Mouse (Mus musculus): ENCODE measurements around the gene Gm13278. TPM values are rescaled to one million over a fixed set of nuclear protein-coding genes. Genes with fewer than 3 reads are reported as not detected.
"Not testable (repeated sequence)": the region's sequence is repeated elsewhere in the genome, so short reads cannot be mapped to it uniquely, and the experiment has no call there.

Gene Gm13278
- total RNA-seq, 2 experiments from 2014 or later: not detected

GRCm38 (mm10) chr4:88788402-88788801 is 2.9 kb upstream of the Gm13278 start, which contains the start of gene Gm13277:
TSS of gene Gm13277 (plus strand) at chr4:88788632.
- DNase-seq (ENCODE audit: low spot score in 2 of 2): peak; percentile 14 to 16

GRCm38 (mm10) chr4:88793936-88794675 is 2.8 kb downstream of the Gm13278 start, which contains the start of gene Gm13275:
TSS of gene Gm13275 (plus strand) at chr4:88794487.
- DNase-seq (ENCODE audit: low spot score in 2 of 2): peak; percentile 34 to 37

DNA sequence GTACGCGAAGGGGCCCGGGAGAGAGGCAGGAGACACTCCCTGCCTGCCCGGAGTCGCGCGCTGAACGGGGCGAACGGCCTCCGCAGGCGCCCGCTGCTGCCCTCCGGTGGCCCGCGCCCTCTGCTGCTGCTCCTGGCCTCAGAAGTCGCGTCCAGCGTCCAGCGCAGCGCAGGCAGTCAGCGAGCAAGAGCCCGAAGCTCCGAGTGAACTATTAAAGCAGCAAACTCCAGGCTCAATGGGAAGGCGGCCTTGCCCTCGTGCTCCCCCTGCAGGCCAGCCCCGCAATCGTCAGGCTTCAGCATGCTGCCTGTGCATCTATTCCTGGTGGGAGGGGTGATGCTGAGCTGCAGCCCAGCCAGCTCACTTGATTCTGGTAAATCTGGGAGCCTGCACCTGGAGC is 5.7 kb downstream of the Gm13278 start, which contains the start of gene Gm13279:
Gm13279 (plus strand) TSS at position 301 of the 400 bp plus-strand sequence.
- not testable (repeated sequence) for DNase-seq (ENCODE audit: low spot score in 2 of 2)

DNA sequence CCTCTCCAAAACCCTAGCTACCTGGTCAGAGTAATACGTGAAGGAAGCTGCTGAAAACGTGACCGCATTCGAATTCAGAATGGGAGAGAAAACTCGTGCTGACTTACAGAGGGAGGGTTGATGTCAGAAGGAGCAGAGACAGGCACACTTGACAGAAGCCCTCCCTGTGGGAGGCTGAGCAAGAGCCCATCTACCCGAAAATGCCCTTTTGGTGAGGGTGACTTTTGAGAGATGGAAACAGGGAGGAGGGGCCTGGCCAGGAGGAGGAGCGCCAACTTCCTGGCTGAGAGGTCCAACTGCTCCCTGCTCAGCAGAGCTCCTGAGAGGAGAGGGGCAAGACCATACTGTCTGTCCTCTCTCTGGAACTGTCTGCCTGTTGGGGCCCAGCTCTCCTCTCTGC is 8.0 kb downstream of the Gm13278 start, which contains the start of gene Gm13285:
Gm13285 (plus strand) TSS at position 301 of the 400 bp plus-strand sequence.
- DNase-seq (ENCODE audit: low spot score in 2 of 2): not testable (repeated sequence)

DNA sequence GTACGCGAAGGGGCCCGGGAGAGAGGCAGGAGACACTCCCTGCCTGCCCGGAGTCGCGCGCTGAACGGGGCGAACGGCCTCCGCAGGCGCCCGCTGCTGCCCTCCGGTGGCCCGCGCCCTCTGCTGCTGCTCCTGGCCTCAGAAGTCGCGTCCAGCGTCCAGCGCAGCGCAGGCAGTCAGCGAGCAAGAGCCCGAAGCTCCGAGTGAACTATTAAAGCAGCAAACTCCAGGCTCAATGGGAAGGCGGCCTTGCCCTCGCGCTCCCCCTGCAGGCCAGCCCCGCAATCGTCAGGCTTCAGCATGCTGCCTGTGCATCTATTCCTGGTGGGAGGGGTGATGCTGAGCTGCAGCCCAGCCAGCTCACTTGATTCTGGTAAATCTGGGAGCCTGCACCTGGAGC is 11.6 kb downstream of the Gm13278 start, which contains the start of gene Gm13287:
Gm13287 (plus strand) TSS at position 301 of the 400 bp plus-strand sequence.
- not testable (repeated sequence) for DNase-seq (ENCODE audit: low spot score in 2 of 2)

DNA sequence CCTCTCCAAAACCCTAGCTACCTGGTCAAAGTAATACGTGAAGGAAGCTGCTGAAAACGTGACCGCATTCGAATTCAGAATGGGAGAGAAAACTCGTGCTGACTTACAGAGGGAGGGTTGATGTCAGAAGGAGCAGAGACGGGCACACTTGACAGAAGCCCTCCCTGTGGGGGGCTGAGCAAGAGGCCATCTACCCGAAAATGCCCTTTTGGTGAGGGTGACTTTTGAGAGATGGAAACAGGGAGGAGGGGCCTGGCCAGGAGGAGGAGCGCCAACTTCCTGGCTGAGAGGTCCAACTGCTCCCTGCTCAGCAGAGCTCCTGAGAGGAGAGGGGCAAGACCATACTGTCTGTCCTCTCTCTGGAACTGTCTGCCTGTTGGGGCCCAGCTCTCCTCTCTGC is 13.9 kb downstream of the Gm13278 start, which contains the start of gene Gm13288:
Gm13288 (plus strand) TSS at position 301 of the 400 bp plus-strand sequence.
- not testable (repeated sequence) for DNase-seq (ENCODE audit: low spot score in 2 of 2)

DNA sequence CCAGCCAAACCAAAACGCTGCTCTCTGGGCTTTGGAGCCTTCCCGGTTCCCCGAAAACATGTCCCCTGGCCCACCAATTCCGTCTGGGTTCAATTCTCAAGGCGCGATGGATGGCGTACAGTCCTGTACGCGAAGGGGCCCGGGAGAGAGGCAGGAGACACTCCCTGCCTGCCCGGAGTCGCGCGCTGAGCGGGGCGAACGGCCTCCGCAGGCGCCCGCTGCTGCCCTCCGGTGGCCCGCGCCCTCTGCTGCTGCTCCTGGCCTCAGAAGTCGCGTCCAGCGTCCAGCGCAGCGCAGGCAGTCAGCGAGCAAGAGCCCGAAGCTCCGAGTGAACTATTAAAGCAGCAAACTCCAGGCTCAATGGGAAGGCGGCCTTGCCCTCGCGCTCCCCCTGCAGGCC is 14.4 kb downstream of the Gm13278 start:
- not testable (repeated sequence) for DNase-seq (ENCODE audit: low spot score in 2 of 2)

GRCm38 (mm10) chr4:88815928-88816327 is 24.6 kb downstream of the Gm13278 start, which contains the start of gene Ifna7:
TSS of gene Ifna7 (plus strand) at chr4:88816228.
- no peak for DNase-seq (ENCODE audit: low spot score in 2 of 2)

DNA sequence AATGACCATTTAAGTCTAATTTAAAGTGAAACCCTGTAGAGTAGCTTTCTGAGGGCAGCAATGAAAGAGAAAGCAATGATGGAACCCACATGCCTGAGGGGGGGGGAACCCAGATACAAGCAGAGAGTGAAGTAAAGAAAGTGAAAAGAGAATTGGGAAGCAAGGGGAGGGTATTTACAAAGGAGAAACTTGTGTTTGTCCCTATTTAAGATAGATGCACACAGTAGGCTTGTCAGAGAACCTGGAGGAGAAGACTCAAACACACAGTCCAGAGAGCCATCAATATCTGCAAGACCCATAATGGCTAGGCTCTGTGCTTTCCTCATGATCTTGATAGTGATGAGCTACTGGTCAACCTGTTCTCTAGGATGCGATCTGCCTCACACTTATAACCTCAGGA is 28.3 kb downstream of the Gm13278 start, which contains the start of gene Ifna11:
Ifna11 (plus strand) TSS at position 301 of the 400 bp plus-strand sequence.
- no peak for DNase-seq (ENCODE audit: low spot score in 2 of 2)

DNA sequence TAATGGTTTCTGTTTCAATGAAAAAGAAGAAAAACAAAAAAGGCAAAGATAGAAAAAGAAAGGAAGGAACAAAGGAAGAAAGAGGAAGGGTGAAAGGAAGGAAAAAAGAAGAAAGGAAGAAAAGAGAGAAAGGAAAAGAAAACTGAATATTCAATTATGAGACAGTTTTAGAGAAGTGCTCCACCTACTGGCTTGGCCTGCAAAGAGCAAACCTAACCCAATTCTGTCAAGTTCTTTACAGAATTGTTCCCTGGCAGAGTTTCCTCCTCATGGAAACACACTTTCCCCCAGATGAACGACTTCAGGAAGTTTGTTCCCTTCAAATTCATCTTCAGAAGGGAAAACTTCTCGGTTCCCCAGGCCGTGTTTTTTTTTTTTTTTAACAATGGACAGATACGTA is 31.6 kb downstream of the Gm13278 start:
- no peak for DNase-seq (ENCODE audit: low spot score in 2 of 2)

GRCm38 (mm10) chr4:88827116-88827515 is 35.8 kb downstream of the Gm13278 start, which contains the start of gene Ifna6:
TSS of gene Ifna6 (plus strand) at chr4:88827416.
- DNase-seq (ENCODE audit: low spot score in 2 of 2): not testable (repeated sequence)

- DNase-seq (ENCODE audit: low spot score in 2 of 2): no peak
These were observed 39.2 kb downstream of the Gm13278 start for GRCm38 (mm10) chr4:88830523-88830922.

- DNase-seq (ENCODE audit: low spot score in 2 of 2): not testable (repeated sequence)
These were observed 43.9 kb downstream of the Gm13278 start, which contains the start of gene Ifna5 for GRCm38 (mm10) chr4:88835225-88835624. TSS of gene Ifna5 (plus strand) at chr4:88835525.

GRCm38 (mm10) chr4:88838828-88839227 is 47.5 kb downstream of the Gm13278 start:
- no peak for DNase-seq (ENCODE audit: low spot score in 2 of 2)

- DNase-seq (ENCODE audit: low spot score in 2 of 2): no peak
These were observed 48.7 kb downstream of the Gm13278 start for GRCm38 (mm10) chr4:88840058-88840457.

GRCm38 (mm10) chr4:88841438-88841911 is 50.1 kb downstream of the Gm13278 start, which contains the start of gene Ifna4:
TSS of gene Ifna4 (plus strand) at chr4:88841861.
- no peak for DNase-seq (ENCODE audit: low spot score in 2 of 2)

Other genes starting within 250 kb of the Gm13278 start
- not detected for gene Ifna15, start 233.3 kb upstream of the Gm13278 start, total RNA-seq (2021)
- not detected for gene Ifna14, start 219.8 kb upstream of the Gm13278 start, total RNA-seq (2021)
- not detected for gene Ifna9, start 199.2 kb upstream of the Gm13278 start, total RNA-seq (2021)
- gene Ifna12, start 188.2 kb upstream of the Gm13278 start, total RNA-seq (2021): not detected
- not detected for gene C87499, start 157.1 kb upstream of the Gm13278 start, total RNA-seq (2021)
- gene Ifna13, start 147.1 kb upstream of the Gm13278 start, total RNA-seq (2021): not detected
- not detected for gene Ifna16, start 114.6 kb upstream of the Gm13278 start, total RNA-seq (2021)
- gene Ifna2, start 107.6 kb upstream of the Gm13278 start, total RNA-seq (2021): not detected
- not detected for gene Ifnab, start 100.2 kb upstream of the Gm13278 start, total RNA-seq (2021)
- under 1 TPM; 0.31 to 0.48 TPM for gene Gm26566, start 69.7 kb upstream of the Gm13278 start, total RNA-seq (2021)
- gene Klhl9, start 69.1 kb upstream of the Gm13278 start, total RNA-seq (2021): 10 to 100 TPM; 85.2 to 88.5 TPM
- gene Gm13271, start 36.7 kb upstream of the Gm13278 start, total RNA-seq (2021): not detected
- gene Gm13283, start 31.4 kb upstream of the Gm13278 start, total RNA-seq (2021): not detected
- gene Gm13290, start 17.7 kb upstream of the Gm13278 start, total RNA-seq (2021): not detected
- gene Gm13289, start 14.6 kb upstream of the Gm13278 start, total RNA-seq (2021): not detected
- not detected for gene Gm13272, start 11.7 kb upstream of the Gm13278 start, total RNA-seq (2021)
- gene Ifnz, start 9.4 kb upstream of the Gm13278 start, total RNA-seq (2021): not detected
- not detected for gene Gm13276, start 5.8 kb upstream of the Gm13278 start, total RNA-seq (2021)
- not detected for gene Gm13277, start 2.9 kb upstream of the Gm13278 start, total RNA-seq (2021)
- gene Gm13275, start 2.9 kb downstream of the Gm13278 start, total RNA-seq (2021): not detected
- gene Gm13279, start 5.8 kb downstream of the Gm13278 start, total RNA-seq (2021): not detected
- under 1 TPM in 1 of 2 experiments, not detected in 1; 0.50 TPM for gene Gm13285, start 8.1 kb downstream of the Gm13278 start, total RNA-seq (2021)
- gene Gm13287, start 11.7 kb downstream of the Gm13278 start, total RNA-seq (2021): not detected
- not detected for gene Gm13288, start 14.0 kb downstream of the Gm13278 start, total RNA-seq (2021)
- not detected for gene Ifna7, start 24.7 kb downstream of the Gm13278 start, total RNA-seq (2021)
- gene Ifna11, start 28.4 kb downstream of the Gm13278 start, total RNA-seq (2021): not detected
- gene Ifna6, start 35.9 kb downstream of the Gm13278 start, total RNA-seq (2021): not detected
- not detected for gene Ifna5, start 44.0 kb downstream of the Gm13278 start, total RNA-seq (2021)
- gene Ifna4, start 50.3 kb downstream of the Gm13278 start, total RNA-seq (2021): not detected
- gene Ifna1, start 58.5 kb downstream of the Gm13278 start, total RNA-seq (2021): not detected
- not detected for gene Ifne, start 88.7 kb downstream of the Gm13278 start, total RNA-seq (2021)

Data from adrenal gland, postnatal 4 days (tissue).